9 mouse cellular contexts compared by ENCODE assay signal in the genomic region with DNA sequence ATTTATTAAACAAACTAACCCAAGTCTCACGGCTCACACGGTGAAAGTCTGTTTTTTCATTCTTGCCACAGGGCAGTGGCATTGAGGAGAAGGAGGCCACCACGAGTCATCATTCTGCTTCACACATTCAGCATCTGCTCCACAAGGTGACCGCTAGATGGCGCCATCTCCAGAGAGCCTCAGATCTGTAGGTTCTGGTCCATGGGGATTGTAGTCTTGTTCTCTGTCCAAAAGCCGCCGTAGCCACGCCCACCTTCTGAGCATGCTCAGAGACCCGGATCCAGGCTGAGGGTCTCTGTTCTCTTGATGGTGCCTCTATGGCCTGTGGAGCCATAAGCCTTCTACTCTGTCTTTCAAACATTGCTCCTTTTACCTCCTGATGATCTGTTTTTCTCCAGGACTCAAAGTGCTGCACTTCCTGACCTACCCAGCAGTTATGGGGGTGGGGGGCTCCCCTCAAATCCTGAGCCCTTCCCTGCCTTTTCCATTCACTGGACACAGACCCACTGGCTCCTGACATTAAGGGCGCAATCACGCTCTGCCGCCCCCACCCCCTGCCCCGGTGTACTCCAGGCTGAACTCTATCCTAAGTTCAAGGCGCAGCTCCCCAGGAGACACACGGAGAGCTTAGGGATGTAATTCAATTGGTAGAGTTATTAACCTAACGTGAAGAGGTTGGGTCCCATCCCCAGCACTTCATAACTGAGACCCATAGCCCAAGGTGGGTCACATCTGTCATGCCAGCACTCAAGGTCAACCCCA. TPM values are rescaled to one million over a fixed set of nuclear protein-coding genes. Genes with fewer than 3 reads are reported as not detected.
A peak's percentile ranks its signal among the peaks of the same experiment; 100 is the strongest.
DNase-seq lines count a peak whose midpoint lies in the region; ATAC-seq and TF ChIP-seq lines count a peak whose summit lies in the region.
"Had no signal": no experiment of that assay in that cellular context is flagged by ENCODE, and none has a peak within 500 bp of the region (broad histone marks: within the 10 kb centered on the region; RNA-seq: fewer than 3 reads in every experiment).

No protein-coding gene starts in this region.

- 44% methylated on average over 16 of the region's 16 CpGs for WGBS in lung, embryonic 16.5 days
- WGBS in stomach, postnatal 0 days = 51% methylated on average over 16 of the region's 16 CpGs

- H3K27me3 ChIP-seq in lung, embryonic 16.5 days (ENCODE audit: control insufficient read depth, insufficient read depth, low read depth, low read length) = no peaks in the 10 kb centered on the region
- H3K27me3 ChIP-seq in stomach, postnatal 0 days (ENCODE audit: control insufficient read depth, insufficient read depth, low read length) = no peaks in the 10 kb centered on the region

- no peak overlapping the region for H3K4me3 ChIP-seq in embryonic fibroblast, embryonic 13.5 days (ENCODE audit: insufficient read depth, low read length)
- no peak overlapping the region for H3K4me3 ChIP-seq in lung, embryonic 16.5 days (ENCODE audit: low read length)
- no peak overlapping the region for H3K4me3 ChIP-seq in stomach, postnatal 0 days (ENCODE audit: low read depth, low read length)

- H3K9me3 ChIP-seq in lung, embryonic 16.5 days (ENCODE audit: control insufficient read depth, low read length) = no peaks in the 10 kb centered on the region
- H3K9me3 ChIP-seq in stomach, postnatal 0 days (ENCODE audit: control insufficient read depth, low read length) = no peaks in the 10 kb centered on the region

- no peak overlapping the region for H3K27ac ChIP-seq in embryonic fibroblast, embryonic 13.5 days (ENCODE audit: insufficient read depth, low read length)
- no peak overlapping the region for H3K27ac ChIP-seq in lung, embryonic 16.5 days (ENCODE audit: low read length)
- H3K27ac ChIP-seq in stomach, postnatal 0 days (replicated peaks) = no peak overlapping the region

- no peaks in the 10 kb centered on the region for H3K36me3 ChIP-seq in lung, embryonic 16.5 days (ENCODE audit: control insufficient read depth, insufficient read depth, low read length)
- no peaks in the 10 kb centered on the region for H3K36me3 ChIP-seq in stomach, postnatal 0 days (ENCODE audit: control insufficient read depth, insufficient read depth, low read length)

- TF ChIP-seq CTCF in embryonic fibroblast, embryonic 13.5 days (IDR thresholded peaks at IDR 0.05; ENCODE audit: borderline replicate concordance, insufficient read depth, low read length) = peak; percentile 54; the same call in 1 of the 2 replicates
- peak; percentile 82 for TF ChIP-seq CTCF in stomach, postnatal 0 days (IDR thresholded peaks at IDR 0.05; ENCODE audit: low read depth)

- H3K9ac ChIP-seq in lung, embryonic 16.5 days (ENCODE audit: low read length) = no peak overlapping the region
- H3K9ac ChIP-seq in stomach, postnatal 0 days (ENCODE audit: low read length) = no peak overlapping the region

- no peak for ATAC-seq in cerebellum, adult (ENCODE audit: insufficient number of reproducible peaks, low FRiP score, low TSS enrichment)
- peak; percentile 34; the same call in 1 of the 2 replicates for ATAC-seq in lung, embryonic 16.5 days (ENCODE audit: low read depth)
- peak; percentile 56; the same call in 1 of the 2 replicates for ATAC-seq in stomach, postnatal 0 days (ENCODE audit: low FRiP score, low TSS enrichment)

- TF ChIP-seq EP300 in stomach, postnatal 0 days (optimal IDR thresholded peaks at IDR 0.05) = no peak

- no peaks in the 10 kb centered on the region for H3K4me1 ChIP-seq in embryonic fibroblast, embryonic 13.5 days (ENCODE audit: control insufficient read depth, insufficient read depth, low read length)
- no peaks in the 10 kb centered on the region for H3K4me1 ChIP-seq in lung, embryonic 16.5 days (replicated peaks; ENCODE audit: control insufficient read depth, insufficient read depth, low read length)
- H3K4me1 ChIP-seq in stomach, postnatal 0 days (replicated peaks; ENCODE audit: control insufficient read depth, insufficient read depth) = no peaks in the 10 kb centered on the region

- DNase-seq in cerebellum, adult 11 months = peak; percentile 7
- DNase-seq in 3T3-L1 (ENCODE audit: low read depth, low spot score) = peak; percentile 69
- DNase-seq in adrenal gland, postnatal 10 days = peak; percentile 73
- DNase-seq in kidney, postnatal 10 days = peak; percentile 82
- peak; percentile 68 for DNase-seq in stomach, postnatal 0 days (ENCODE audit: low spot score)

- no peak for TF ChIP-seq POLR2A in embryonic fibroblast, embryonic 13.5 days (IDR thresholded peaks at IDR 0.05; ENCODE audit: low read depth, low read length)

- H3K4me2 ChIP-seq in lung, embryonic 16.5 days (ENCODE audit: low read depth, low read length) = no peak overlapping the region
- no peak overlapping the region for H3K4me2 ChIP-seq in stomach, postnatal 0 days (replicated peaks; ENCODE audit: low read depth)

RNA-seq across cellular contexts. Expression of gene Cldn13, which starts 2.9 kb away (rescaled TPM):
- 1 to 10 TPM in 1 of 2 experiments, under 1 TPM in 1; 0.75 to 3.3 TPM for total RNA-seq in adrenal gland, postnatal 10 days (2021)
- not detected in 2 replicates for polyA plus RNA-seq in embryonic fibroblast, embryonic 13.5 days (2011; ENCODE audit: insufficient read length, low read depth, missing spikeins)
- 0.75 and 3.3 TPM in 2 replicates for polyA plus RNA-seq in lung, embryonic 16.5 days (2015; fragmentation: Nextera tagmentation; extraction: Ambion mirVana)
- polyA plus RNA-seq in stomach, postnatal 0 days (2015; fragmentation: Nextera tagmentation; extraction: Ambion mirVana) = 0.24 and 0.29 TPM in 2 replicates
- polyA plus RNA-seq: C2C12 had no signal

RNA-seq across cellular contexts. Expression of gene Tmem270, which starts 11.7 kb away (rescaled TPM):
- not detected for total RNA-seq in adrenal gland, postnatal 10 days (2021)
- not detected in 2 replicates for polyA plus RNA-seq in embryonic fibroblast, embryonic 13.5 days (2011; ENCODE audit: insufficient read length, low read depth, missing spikeins)
- not detected in 2 replicates for polyA plus RNA-seq in lung, embryonic 16.5 days (2015; fragmentation: Nextera tagmentation; extraction: Ambion mirVana)
- polyA plus RNA-seq in stomach, postnatal 0 days (2015; fragmentation: Nextera tagmentation; extraction: Ambion mirVana) = not detected in 2 replicates
- polyA plus RNA-seq: C2C12 had no signal

RNA-seq across cellular contexts. Expression of gene Mettl27, which starts 13.9 kb away (rescaled TPM):
- 10 to 100 TPM; 23.6 to 24.2 TPM for total RNA-seq in adrenal gland, postnatal 10 days (2021)
- 4.1 and 4.2 TPM in 2 replicates for polyA plus RNA-seq in embryonic fibroblast, embryonic 13.5 days (2011; ENCODE audit: insufficient read length, low read depth, missing spikeins)
- 30.6 and 33.5 TPM in 2 replicates for polyA plus RNA-seq in lung, embryonic 16.5 days (2015; fragmentation: Nextera tagmentation; extraction: Ambion mirVana)
- polyA plus RNA-seq in stomach, postnatal 0 days (2015; fragmentation: Nextera tagmentation; extraction: Ambion mirVana) = 9.4 and 10.2 TPM in 2 replicates

RNA-seq across cellular contexts. Expression of gene Cldn4, which starts 28.5 kb away (rescaled TPM):
- under 1 TPM; 0.21 to 0.57 TPM for total RNA-seq in adrenal gland, postnatal 10 days (2021)
- polyA plus RNA-seq in embryonic fibroblast, embryonic 13.5 days (2011; ENCODE audit: insufficient read length, low read depth, missing spikeins) = not detected in 2 replicates
- polyA plus RNA-seq in lung, embryonic 16.5 days (2015; fragmentation: Nextera tagmentation; extraction: Ambion mirVana) = 33.0 and 33.1 TPM in 2 replicates
- polyA plus RNA-seq in stomach, postnatal 0 days (2015; fragmentation: Nextera tagmentation; extraction: Ambion mirVana) = 43.8 and 51.6 TPM in 2 replicates

Comparison
In these comparisons a context has a peak if more than half of its experiments do, and no peak if none do; other contexts are left out.
1. DNase-seq: peak in every context shown above with its lines; median percentile 82 in kidney, postnatal 10 days; 73 in adrenal gland, postnatal 10 days; 69 in 3T3-L1; 68 in stomach, postnatal 0 days; 7 in cerebellum, adult 11 months.